Mouse (Mus musculus): Measurements from ENCODE around the gene Rbm26.

Gene Rbm26

GRCm38 (mm10) chr14:105087001-105087400 is 90.1 kb downstream of the Rbm26 start:
- peak in 1 of 2 experiments; percentile 24 for DNase-seq (ENCODE audit: low spot score in 2 of 2)

- DNase-seq (ENCODE audit: low spot score in 2 of 2): no peak
Observed at GRCm38 (mm10) chr14:105085332-105085993, 91.7 kb downstream of the Rbm26 start.

- no peak for DNase-seq (ENCODE audit: low spot score in 2 of 2)
Observed at GRCm38 (mm10) chr14:105084757-105085330, 92.3 kb downstream of the Rbm26 start.

GRCm38 (mm10) chr14:105084106-105084505 is 93.0 kb downstream of the Rbm26 start:
- no peak for DNase-seq (ENCODE audit: low spot score in 2 of 2)

- no peak for DNase-seq (ENCODE audit: low spot score in 2 of 2)
Observed at GRCm38 (mm10) chr14:105074776-105075175, 102.4 kb downstream of the Rbm26 start.

GRCm38 (mm10) chr14:105074376-105074775 is 102.8 kb downstream of the Rbm26 start:
- no peak for DNase-seq (ENCODE audit: low spot score in 2 of 2)

GRCm38 (mm10) chr14:105071010-105071509 is 106.1 kb downstream of the Rbm26 start:
- DNase-seq (ENCODE audit: low spot score in 2 of 2): no peak

- DNase-seq (ENCODE audit: low spot score in 2 of 2): no peak
Observed at GRCm38 (mm10) chr14:105070258-105071009, 106.7 kb downstream of the Rbm26 start.

GRCm38 (mm10) chr14:105068060-105068459 is 109.1 kb downstream of the Rbm26 start:
- no peak for DNase-seq (ENCODE audit: low spot score in 2 of 2)

GRCm38 (mm10) chr14:105064243-105064642 is 112.9 kb downstream of the Rbm26 start:
- no peak for DNase-seq (ENCODE audit: low spot score in 2 of 2)

GRCm38 (mm10) chr14:105061230-105061629 is 115.9 kb downstream of the Rbm26 start:
- no peak for DNase-seq (ENCODE audit: low spot score in 2 of 2)

- no peak for DNase-seq (ENCODE audit: low spot score in 2 of 2)
Observed at GRCm38 (mm10) chr14:105057934-105058333, 119.2 kb downstream of the Rbm26 start.
